Mouse (Mus musculus) cerebellum, postnatal 25 days (tissue): ENCODE data around the gene Patz1.
A peak's percentile ranks its signal among the peaks of the same experiment; 100 is the strongest.

Experiments
- DNase-seq, 2 experiments: peaks; one replicate each; pipeline ENCODE4 v3.0.0; 2021; ENCODE audit warnings: mixed read lengths in 2 of 2

Patz1 gene

GRCm38 (mm10) chr11:3288521-3289301 lies at the start of gene Patz1:
Patz1 (plus strand) TSS chr11:3288874.
- DNase-seq, result peak; percentile 75 to 78

- DNase-seq, result no peak
These were observed 46.3 kb upstream of the Patz1 start for GRCm38 (mm10) chr11:3242395-3242794.

GRCm38 (mm10) chr11:3243771-3244170 lies 44.9 kb upstream of the Patz1 start:
- peak; percentile 38 to 53 for DNase-seq

GRCm38 (mm10) chr11:3247387-3247786 lies 41.3 kb upstream of the Patz1 start:
- no peak for DNase-seq

- no peak for DNase-seq
These were observed 29.1 kb upstream of the Patz1 start for GRCm38 (mm10) chr11:3259537-3259936.

GRCm38 (mm10) chr11:3265291-3266078 lies 23.2 kb upstream of the Patz1 start:
- DNase-seq, result no peak

GRCm38 (mm10) chr11:3266079-3266685 lies 22.5 kb upstream of the Patz1 start, which contains the start of gene Drg1:
Drg1 (minus strand) TSS chr11:3266415.
- peak; percentile 93 to 96 for DNase-seq

GRCm38 (mm10) chr11:3267133-3267532 lies 21.5 kb upstream of the Patz1 start:
- no peak for DNase-seq

GRCm38 (mm10) chr11:3269241-3269640 lies 19.4 kb upstream of the Patz1 start:
- no peak for DNase-seq

GRCm38 (mm10) chr11:3278351-3278750 lies 10.3 kb upstream of the Patz1 start:
- DNase-seq, result no peak

GRCm38 (mm10) chr11:3279729-3280128 lies 8.9 kb upstream of the Patz1 start:
- DNase-seq, result no peak

- no peak for DNase-seq
These were observed 5.8 kb upstream of the Patz1 start for GRCm38 (mm10) chr11:3282887-3283286.

- no peak for DNase-seq
These were observed 5.0 kb upstream of the Patz1 start for GRCm38 (mm10) chr11:3283645-3284044.

- no peak for DNase-seq
These were observed 2.7 kb upstream of the Patz1 start for GRCm38 (mm10) chr11:3285940-3286339.

- peak; percentile 61 to 73 for DNase-seq
These were observed 1.5 kb upstream of the Patz1 start for GRCm38 (mm10) chr11:3287131-3287530.

- no peak for DNase-seq
These were observed 753 bp upstream of the Patz1 start for GRCm38 (mm10) chr11:3287921-3288320.

GRCm38 (mm10) chr11:3289302-3289802 lies 678 bp downstream of the Patz1 start:
- peak in 1 of 2 experiments; percentile 89 for DNase-seq

- DNase-seq, result peak; percentile 90 to 91
These were observed 1.3 kb downstream of the Patz1 start for GRCm38 (mm10) chr11:3289803-3290639.

- peak; percentile 68 to 70 for DNase-seq
These were observed 2.1 kb downstream of the Patz1 start for GRCm38 (mm10) chr11:3290640-3291310.

GRCm38 (mm10) chr11:3291311-3292061 lies 2.8 kb downstream of the Patz1 start:
- peak in 1 of 2 experiments; percentile 69 for DNase-seq

- DNase-seq, result no peak
These were observed 3.4 kb downstream of the Patz1 start for GRCm38 (mm10) chr11:3292062-3292421.
